Mouse (Mus musculus): Measurements from ENCODE around the gene Gng12. TPM values are rescaled to one million over a fixed set of nuclear protein-coding genes. Genes with fewer than 3 reads are reported as not detected.
A peak's percentile ranks its signal among the peaks of the same experiment; 100 is the strongest.

Gene Gng12
- polyA plus RNA-seq, 1 experiment from 2014 or later, result 18.8 TPM

DNA sequence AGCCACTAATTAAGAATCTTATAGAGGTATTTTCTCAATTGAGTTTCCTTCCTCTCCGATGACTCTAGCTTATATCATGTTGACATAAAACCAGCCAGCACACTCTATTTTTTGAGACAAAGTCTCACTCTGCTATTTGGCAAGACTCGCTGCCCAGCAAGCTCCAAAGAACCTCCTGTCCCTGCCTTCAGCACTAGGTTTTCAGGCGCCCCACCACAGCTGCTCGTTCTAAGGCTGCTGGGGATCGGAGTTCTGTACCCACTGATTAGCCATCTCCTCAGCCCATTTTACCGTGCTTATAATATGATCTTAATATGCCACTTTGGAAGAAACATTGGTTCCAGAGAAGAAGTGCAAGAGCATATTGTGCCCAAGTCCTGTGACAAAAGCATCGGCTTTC is 26.3 kb downstream of the Gng12 start:
- WGBS, result 94% methylated on average over 7 of the region's 7 CpGs

DNA sequence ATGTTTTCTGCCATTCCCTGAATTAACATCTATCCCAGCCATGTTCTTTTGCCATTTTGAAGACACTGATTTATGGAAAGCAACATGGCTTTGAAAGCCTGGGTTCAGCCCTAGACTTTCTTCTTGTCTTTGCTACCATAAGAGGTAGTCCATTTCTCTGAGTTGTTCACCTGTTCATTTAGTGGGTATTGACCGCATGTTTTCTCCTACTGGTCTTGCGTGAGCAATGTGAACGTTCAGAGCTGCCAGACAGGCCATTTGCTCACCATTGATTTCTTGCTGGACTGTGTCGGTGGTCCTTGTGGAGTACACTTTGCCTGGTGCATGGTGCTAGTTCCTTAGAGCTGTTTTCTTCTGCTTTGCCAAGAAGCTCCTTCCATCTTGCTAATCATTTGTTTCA is 27.7 kb downstream of the Gng12 start:
- no peaks in the 10 kb centered on the region for H3K36me3 ChIP-seq
- H3K27ac ChIP-seq, result no peak overlapping the region
- H3K4me1 ChIP-seq (replicated peaks), result no peaks in the 10 kb centered on the region
- no peak for ATAC-seq
- no peak overlapping the region for H3K4me2 ChIP-seq (replicated peaks)
- no peak overlapping the region for H3K9ac ChIP-seq (replicated peaks)
- H3K27me3 ChIP-seq, result no peaks in the 10 kb centered on the region
- H3K4me3 ChIP-seq (replicated peaks), result no peak overlapping the region
- no peaks in the 10 kb centered on the region for H3K9me3 ChIP-seq
- WGBS, result 91% methylated on average over 4 of the region's 4 CpGs

More for the DNA sequence above, 26.3 kb downstream of the Gng12 start:
- Histone ChIP-seq H3K27ac (no peak overlapping the region), H3K27me3 (no peaks in the 10 kb centered on the region), H3K36me3 (no peaks in the 10 kb centered on the region), H3K4me3 (replicated peaks) (no peak overlapping the region), H3K9me3 (no peaks in the 10 kb centered on the region), H3K4me2 (replicated peaks) (no peak overlapping the region), H3K9ac (replicated peaks) (no peak overlapping the region), H3K4me1 (replicated peaks) (no peaks in the 10 kb centered on the region)
- no peak for ATAC-seq

DNA sequence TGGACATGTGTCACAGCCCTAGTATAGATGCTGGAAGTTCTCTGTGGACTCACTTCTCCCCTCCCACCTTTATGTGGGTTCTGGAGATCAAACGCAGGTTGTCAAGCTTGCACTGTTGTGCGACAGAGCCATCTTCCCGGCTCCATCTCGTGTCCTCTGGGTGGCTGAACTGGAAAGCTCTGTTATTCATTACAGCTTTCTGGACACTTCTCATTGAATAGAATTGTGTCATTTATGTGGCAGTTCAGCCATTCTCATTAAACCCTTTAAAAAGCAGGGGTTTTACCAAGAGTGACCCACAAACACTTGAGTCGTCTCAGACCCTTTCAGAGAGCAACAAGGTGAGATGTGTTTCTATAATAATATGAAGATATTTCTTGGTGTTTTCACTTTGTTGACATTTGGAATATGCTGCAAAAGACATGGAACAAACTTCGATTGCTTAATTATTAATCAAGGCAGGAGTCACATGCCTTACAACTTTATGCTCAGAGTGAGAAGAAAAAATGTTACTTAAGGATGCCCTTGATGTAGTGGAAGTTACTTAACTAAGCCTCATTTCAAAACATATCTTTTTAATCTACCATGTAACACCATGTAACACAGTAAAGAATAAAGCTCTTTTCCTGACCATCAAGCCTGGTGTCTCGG is 28.2 kb downstream of the Gng12 start:
- ATAC-seq, result no peak
- Histone ChIP-seq H3K27ac (no peak overlapping the region), H3K4me3 (replicated peaks) (no peak overlapping the region), H3K36me3 (no peaks in the 10 kb centered on the region), H3K27me3 (no peaks in the 10 kb centered on the region), H3K9ac (replicated peaks) (no peak overlapping the region), H3K9me3 (no peaks in the 10 kb centered on the region), H3K4me2 (replicated peaks) (no peak overlapping the region), H3K4me1 (replicated peaks) (no peaks in the 10 kb centered on the region)
- WGBS, result 84% methylated on average over 7 of the region's 7 CpGs

DNA sequence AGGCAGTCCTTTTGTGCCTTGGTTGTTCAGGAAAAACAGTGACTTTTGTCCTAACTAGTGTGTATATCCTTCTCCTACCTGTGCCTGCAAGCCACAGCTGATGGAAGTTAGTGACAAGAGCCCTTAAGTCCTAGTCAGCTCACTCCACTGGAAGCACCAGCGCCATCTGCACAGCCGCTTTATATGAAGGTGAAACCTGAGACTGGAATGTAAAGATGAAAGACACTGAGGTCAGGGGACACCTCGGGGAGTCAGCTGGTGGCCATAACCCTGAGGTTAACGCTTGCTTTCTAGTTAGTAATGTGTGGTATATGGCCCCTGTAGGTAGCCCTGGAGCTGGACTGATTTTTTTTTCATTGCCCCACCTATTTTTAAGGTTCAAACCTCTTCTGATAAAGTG is 30.1 kb downstream of the Gng12 start:
- Histone ChIP-seq H3K4me1 (replicated peaks) (no peaks in the 10 kb centered on the region), H3K9ac (replicated peaks) (no peak overlapping the region), H3K36me3 (no peaks in the 10 kb centered on the region), H3K4me3 (replicated peaks) (no peak overlapping the region), H3K9me3 (no peaks in the 10 kb centered on the region), H3K27ac (no peak overlapping the region), H3K4me2 (replicated peaks) (no peak overlapping the region), H3K27me3 (no peaks in the 10 kb centered on the region)
- ATAC-seq, result no peak
- WGBS, result 29% methylated on average over 4 of the region's 4 CpGs

DNA sequence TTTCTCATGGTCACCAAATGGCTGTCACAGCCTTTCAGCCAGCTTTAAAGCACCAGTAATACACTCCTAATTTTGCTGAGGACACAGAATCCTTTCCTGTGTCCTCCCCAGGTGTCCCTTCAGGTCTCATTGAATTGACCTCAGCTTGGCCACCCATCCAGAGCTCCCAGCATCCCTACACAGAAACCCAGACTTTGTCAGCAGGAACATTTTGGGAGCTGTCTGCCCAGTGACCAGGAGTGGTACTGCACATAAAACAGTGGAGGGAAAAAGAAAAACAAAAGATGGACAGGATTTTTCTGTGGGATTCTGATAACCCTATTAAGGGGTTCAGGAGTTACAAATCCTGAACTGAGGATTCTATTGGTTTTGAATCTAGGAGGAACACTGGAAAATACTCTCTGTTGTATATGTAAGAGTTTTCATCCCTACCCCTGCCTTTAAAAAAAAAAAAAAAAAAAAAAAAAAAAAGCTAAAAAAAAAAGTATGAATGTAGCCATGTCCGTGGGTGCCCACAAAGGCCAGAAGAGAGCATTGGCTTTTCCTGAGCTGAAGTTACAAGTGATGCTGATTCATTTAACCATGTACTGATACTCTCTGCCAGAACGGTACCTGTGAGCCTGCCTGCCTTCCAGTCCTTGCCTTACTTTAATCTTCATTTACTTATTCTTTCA is 32.9 kb downstream of the Gng12 start:
- H3K36me3 ChIP-seq, result no peaks in the 10 kb centered on the region
- H3K4me2 ChIP-seq (replicated peaks), result no peak overlapping the region
- H3K9me3 ChIP-seq, result no peaks in the 10 kb centered on the region
- no peak overlapping the region for H3K9ac ChIP-seq (replicated peaks)
- no peak for ATAC-seq
- H3K27ac ChIP-seq, result no peak overlapping the region
- H3K27me3 ChIP-seq, result no peaks in the 10 kb centered on the region
- H3K4me3 ChIP-seq (replicated peaks), result no peak overlapping the region
- no peaks in the 10 kb centered on the region for H3K4me1 ChIP-seq (replicated peaks)
- WGBS, result 54% methylated on average over 2 of the region's 2 CpGs

DNA sequence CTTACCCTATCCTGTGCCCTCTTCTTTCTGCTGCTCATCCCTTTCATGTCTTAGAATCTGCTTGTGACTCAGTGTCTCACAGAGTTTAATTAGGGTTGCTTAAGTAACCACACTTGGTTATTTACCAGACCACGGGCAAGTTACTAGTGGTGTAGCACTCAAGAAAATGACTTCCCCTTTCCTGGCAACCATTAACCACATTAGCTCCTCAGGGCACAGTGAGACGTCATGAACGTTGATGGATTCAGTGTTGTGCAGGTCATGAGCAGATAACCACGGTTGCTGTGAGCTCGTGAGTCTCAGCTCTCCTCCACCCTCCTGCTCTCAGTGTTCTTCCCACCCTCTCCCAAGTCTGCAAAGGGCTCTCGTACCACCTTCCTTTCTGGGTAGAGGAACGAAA is 33.5 kb downstream of the Gng12 start:
- Histone ChIP-seq H3K4me2 (replicated peaks) (no peak overlapping the region), H3K36me3 (no peaks in the 10 kb centered on the region), H3K4me1 (replicated peaks) (no peaks in the 10 kb centered on the region), H3K27ac (no peak overlapping the region), H3K4me3 (replicated peaks) (no peak overlapping the region), H3K27me3 (no peaks in the 10 kb centered on the region), H3K9me3 (no peaks in the 10 kb centered on the region), H3K9ac (replicated peaks) (no peak overlapping the region)
- WGBS, result 82% methylated on average over 7 of the region's 7 CpGs
- no peak for ATAC-seq

DNA sequence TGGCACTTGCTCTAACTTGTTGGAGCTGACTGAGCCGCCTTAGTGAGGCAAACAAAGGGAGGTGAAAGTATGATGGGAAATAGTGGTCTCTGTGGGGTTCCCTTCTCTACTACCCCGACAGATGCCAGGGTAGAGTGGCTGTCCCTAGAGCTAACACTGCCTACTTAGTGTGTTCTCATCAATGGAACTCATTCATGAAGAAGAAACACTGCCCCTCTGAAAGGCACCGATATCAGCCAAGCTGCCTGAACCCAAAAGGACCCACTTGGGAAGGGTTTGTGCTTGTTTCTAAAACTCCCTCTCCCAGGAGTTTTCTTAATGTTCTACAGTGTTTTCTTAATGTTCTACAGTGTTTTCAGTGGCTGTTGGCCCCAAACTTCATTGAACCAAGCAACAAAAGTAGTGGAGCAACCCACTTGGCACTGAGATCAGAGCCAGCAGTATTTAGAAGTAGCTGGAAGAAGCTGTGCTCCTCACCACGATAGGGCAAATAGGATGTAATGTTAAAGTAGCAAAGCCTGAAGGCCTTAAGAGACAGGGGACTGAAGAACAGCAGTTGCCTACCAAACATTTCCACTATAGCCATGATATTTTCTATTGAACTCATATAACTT is 36.1 kb downstream of the Gng12 start:
- Histone ChIP-seq H3K4me3 (replicated peaks) (no peak overlapping the region), H3K9ac (replicated peaks) (no peak overlapping the region), H3K36me3 (no peaks in the 10 kb centered on the region), H3K27ac (no peak overlapping the region), H3K9me3 (no peaks in the 10 kb centered on the region), H3K4me2 (replicated peaks) (no peak overlapping the region), H3K27me3 (no peaks in the 10 kb centered on the region), H3K4me1 (replicated peaks) (no peaks in the 10 kb centered on the region)
- no peak for ATAC-seq
- WGBS, result 79% methylated on average over 4 of the region's 4 CpGs

DNA sequence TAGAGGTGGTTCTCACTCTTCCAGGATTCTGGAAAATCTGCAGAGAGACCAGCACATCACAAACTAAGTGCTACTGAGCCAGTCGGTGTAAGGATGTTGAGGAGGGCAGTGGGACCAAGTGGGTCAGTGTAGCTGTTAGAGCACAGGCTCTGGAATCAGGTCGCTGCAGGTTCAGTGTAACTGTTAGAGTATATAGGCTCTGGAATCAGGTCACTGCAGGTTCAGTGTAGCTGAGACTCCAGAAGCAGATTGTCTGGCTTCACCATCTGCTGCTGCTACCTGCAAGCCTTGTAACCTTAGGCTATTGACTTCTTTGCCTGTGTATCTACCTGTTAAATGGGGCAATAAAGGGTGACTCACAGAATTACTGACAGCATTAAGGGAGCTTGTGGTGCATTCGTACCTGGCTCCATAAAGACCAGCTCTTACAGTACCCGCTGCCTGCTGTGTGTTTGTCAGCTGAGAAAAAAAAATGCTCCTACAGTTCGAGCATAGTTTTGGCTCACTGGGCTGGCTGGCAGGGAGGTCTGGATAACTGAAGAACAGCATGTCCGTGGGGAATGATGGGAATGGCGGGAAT is 44.5 kb downstream of the Gng12 start:
- WGBS, result 80% methylated on average over 7 of the region's 7 CpGs
- ATAC-seq, result no peak
- Histone ChIP-seq H3K4me2 (replicated peaks) (no peak overlapping the region), H3K4me3 (replicated peaks) (no peak overlapping the region), H3K27me3 (no peaks in the 10 kb centered on the region), H3K4me1 (replicated peaks) (peaks cover 16% of the 10 kb centered on the region), H3K36me3 (no peaks in the 10 kb centered on the region), H3K27ac (no peak overlapping the region), H3K9ac (replicated peaks) (no peak overlapping the region), H3K9me3 (no peaks in the 10 kb centered on the region)

DNA sequence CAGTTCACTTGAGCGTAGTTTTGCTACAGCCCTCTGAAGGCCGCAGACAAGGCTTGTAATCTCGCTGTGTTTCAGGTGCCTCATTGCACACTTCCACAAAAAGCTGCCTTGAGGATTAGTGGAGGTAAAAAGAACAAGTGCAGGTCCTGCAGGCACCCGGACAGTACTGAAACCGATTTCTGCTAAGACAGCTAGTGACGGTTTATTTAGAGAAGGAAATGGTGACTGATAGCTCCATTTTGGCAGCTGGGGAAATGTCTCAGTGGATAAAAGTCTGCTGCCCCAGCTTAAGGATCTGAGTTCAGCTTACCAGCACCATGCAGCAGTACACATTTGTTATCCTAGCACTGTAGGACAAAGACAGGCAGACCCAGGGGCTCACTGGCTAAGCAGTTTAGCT is 45.6 kb downstream of the Gng12 start:
- H3K36me3 ChIP-seq, result no peaks in the 10 kb centered on the region
- no peak overlapping the region for H3K4me2 ChIP-seq (replicated peaks)
- H3K4me1 ChIP-seq (replicated peaks), result peaks cover 16% of the 10 kb centered on the region
- no peak overlapping the region for H3K4me3 ChIP-seq (replicated peaks)
- H3K9ac ChIP-seq (replicated peaks), result no peak overlapping the region
- ATAC-seq, result no peak
- 51% methylated on average over 6 of the region's 6 CpGs for WGBS
- H3K9me3 ChIP-seq, result no peaks in the 10 kb centered on the region
- no peaks in the 10 kb centered on the region for H3K27me3 ChIP-seq
- no peak overlapping the region for H3K27ac ChIP-seq

DNA sequence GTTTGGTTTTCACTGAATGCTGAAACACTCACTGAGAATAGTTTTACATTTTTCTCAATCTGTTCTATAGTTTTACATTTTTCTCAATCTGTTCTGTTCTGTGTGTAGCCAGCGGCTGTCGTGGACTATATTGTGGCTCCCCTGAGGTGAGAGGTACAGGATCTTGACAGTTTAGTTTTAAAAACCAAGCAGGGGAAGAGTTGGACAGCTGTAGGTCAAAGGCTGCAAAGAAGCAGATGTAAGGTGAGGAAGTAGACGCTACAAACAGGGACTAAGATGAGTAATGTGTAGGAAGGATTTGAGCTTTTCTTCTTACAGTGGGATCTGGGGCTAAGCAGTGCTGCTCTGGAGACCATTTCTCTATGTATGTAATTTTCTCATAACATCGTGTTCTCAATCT is 46.6 kb downstream of the Gng12 start:
- no peak for ATAC-seq
- Histone ChIP-seq H3K27me3 (no peaks in the 10 kb centered on the region), H3K27ac (no peak overlapping the region), H3K4me3 (replicated peaks) (no peak overlapping the region), H3K9me3 (no peaks in the 10 kb centered on the region), H3K4me2 (replicated peaks) (no peak overlapping the region), H3K4me1 (replicated peaks) (peaks cover 16% of the 10 kb centered on the region), H3K9ac (replicated peaks) (no peak overlapping the region), H3K36me3 (no peaks in the 10 kb centered on the region)
- WGBS, result 82% methylated on average over 4 of the region's 4 CpGs

DNA sequence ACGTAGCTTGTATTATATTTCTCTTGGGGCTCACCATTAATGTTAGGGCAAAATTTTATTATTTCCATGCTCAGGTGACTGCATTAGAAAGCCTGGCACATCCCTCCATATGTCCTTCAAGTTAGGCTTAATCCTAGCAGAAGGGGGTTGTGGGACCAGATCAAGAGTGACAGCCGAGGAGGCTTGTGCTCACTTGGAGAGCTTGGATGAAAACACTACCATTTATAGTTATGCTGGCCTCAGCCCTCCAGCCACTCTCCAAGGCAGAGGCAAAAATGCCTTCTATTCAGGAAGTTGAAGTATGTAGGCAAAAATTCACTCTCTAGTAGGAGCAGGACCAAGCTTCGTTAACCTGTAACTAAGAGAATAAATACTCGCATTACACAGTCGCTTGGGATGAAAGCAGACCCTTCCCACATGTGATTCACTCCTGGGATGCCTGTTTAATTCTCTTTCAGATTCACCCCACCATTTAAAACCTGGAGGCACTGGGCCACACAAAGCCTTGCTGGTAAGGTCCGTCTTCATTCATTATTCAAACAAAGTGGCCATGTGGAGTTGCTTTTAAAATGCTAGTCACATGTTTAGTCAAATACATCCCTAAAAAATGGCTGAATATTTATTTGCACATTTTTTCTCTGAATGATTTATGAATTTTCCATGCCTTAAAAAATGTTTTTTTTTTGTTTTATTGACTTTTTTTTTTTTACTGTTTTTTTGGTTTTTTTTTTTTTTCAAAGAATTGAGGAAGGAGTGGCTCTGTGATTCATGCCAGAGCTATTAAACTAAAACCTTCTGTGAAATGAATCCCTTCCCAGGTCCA is 47.4 kb downstream of the Gng12 start:
- peak; percentile 70 for ATAC-seq

More for the DNA sequence above, 47.4 kb downstream of the Gng12 start:
- no peaks in the 10 kb centered on the region for H3K27me3 ChIP-seq
- 18% methylated on average over 6 of the region's 6 CpGs for WGBS
- no peak overlapping the region for H3K27ac ChIP-seq
- H3K4me3 ChIP-seq (replicated peaks), result no peak overlapping the region
- H3K4me1 ChIP-seq (replicated peaks), result peaks cover 16% of the 10 kb centered on the region
- H3K36me3 ChIP-seq, result no peaks in the 10 kb centered on the region
- no peak overlapping the region for H3K4me2 ChIP-seq (replicated peaks)
- no peaks in the 10 kb centered on the region for H3K9me3 ChIP-seq
- no peak overlapping the region for H3K9ac ChIP-seq (replicated peaks)
